Mouse (Mus musculus): Measurements from ENCODE around the gene Rpl11. TPM values are rescaled to one million over a fixed set of nuclear protein-coding genes. Genes with fewer than 3 reads are reported as not detected.
A peak's percentile ranks its signal among the peaks of the same experiment; 100 is the strongest.

Gene Rpl11
- polyA plus RNA-seq, 1 experiment from 2014 or later: 390 TPM

GRCm38 (mm10) chr4:136004107-136004675 is 49.0 kb downstream of the Rpl11 start:
- Histone ChIP-seq H3K27me3 (ENCODE audit: control insufficient read depth, insufficient read depth, low read length) (no peaks in the 10 kb centered on the region), H3K27ac (ENCODE audit: low read depth, low read length) (no peak overlapping the region), H3K4me2 (no peak overlapping the region), H3K9ac (ENCODE audit: low read length) (no peak overlapping the region), H3K4me1 (ENCODE audit: control insufficient read depth, insufficient read depth, low read length) (no peaks in the 10 kb centered on the region), H3K36me3 (ENCODE audit: control insufficient read depth, insufficient read depth, low read length) (peaks cover 36% of the 10 kb centered on the region), H3K9me3 (ENCODE audit: control insufficient read depth, low read length) (no peaks in the 10 kb centered on the region), H3K4me3 (ENCODE audit: low read depth, low read length) (no peak overlapping the region)
- DNase-seq (ENCODE audit: low spot score, missing footprints) (peak; percentile 26), ATAC-seq (ENCODE audit: low FRiP score) (no peak)
- WGBS: 92% methylated on average over 5 of the region's 5 CpGs

GRCm38 (mm10) chr4:135995118-135995517 is 58.1 kb downstream of the Rpl11 start:
- 0 out of 2 replicates have a peak, but pooled peaks cover 3% of the 10 kb centered on the region for H3K36me3 ChIP-seq (ENCODE audit: control insufficient read depth, insufficient read depth, low read length)
- ATAC-seq (ENCODE audit: low FRiP score): no peak
- no peak for DNase-seq (ENCODE audit: low spot score, missing footprints)
- no peaks in the 10 kb centered on the region for H3K27me3 ChIP-seq (ENCODE audit: control insufficient read depth, insufficient read depth, low read length)
- no peak overlapping the region for H3K4me2 ChIP-seq
- H3K9me3 ChIP-seq (ENCODE audit: control insufficient read depth, low read length): peaks cover 4% of the 10 kb centered on the region; the same call in 1 of the 2 replicates
- no peak overlapping the region for H3K9ac ChIP-seq (ENCODE audit: low read length)
- no peak overlapping the region for H3K4me3 ChIP-seq (ENCODE audit: low read depth, low read length)
- H3K4me1 ChIP-seq (ENCODE audit: control insufficient read depth, insufficient read depth, low read length): no peaks in the 10 kb centered on the region
- WGBS: 90% methylated on average over 4 of the region's 4 CpGs
- no peak overlapping the region for H3K27ac ChIP-seq (ENCODE audit: low read depth, low read length)

GRCm38 (mm10) chr4:135993941-135994340 is 59.3 kb downstream of the Rpl11 start:
- ATAC-seq (ENCODE audit: low FRiP score) (no peak), DNase-seq (ENCODE audit: low spot score, missing footprints) (no peak)
- Histone ChIP-seq H3K27me3 (ENCODE audit: control insufficient read depth, insufficient read depth, low read length) (no peaks in the 10 kb centered on the region), H3K27ac (ENCODE audit: low read depth, low read length) (no peak overlapping the region), H3K4me3 (ENCODE audit: low read depth, low read length) (no peak overlapping the region), H3K4me2 (no peak overlapping the region), H3K36me3 (ENCODE audit: control insufficient read depth, insufficient read depth, low read length) (0 out of 2 replicates have a peak, but pooled peaks cover 3% of the 10 kb centered on the region), H3K4me1 (ENCODE audit: control insufficient read depth, insufficient read depth, low read length) (no peaks in the 10 kb centered on the region), H3K9ac (ENCODE audit: low read length) (no peak overlapping the region), H3K9me3 (ENCODE audit: control insufficient read depth, low read length) (peaks cover 4% of the 10 kb centered on the region; the same call in 1 of the 2 replicates)
- 96% methylated on average over 6 of the region's 6 CpGs for WGBS

- peak overlapping the region; percentile 96 for H3K4me3 ChIP-seq (ENCODE audit: low read depth, low read length)
- no peak for ATAC-seq (ENCODE audit: low FRiP score)
- H3K36me3 ChIP-seq (ENCODE audit: control insufficient read depth, insufficient read depth, low read length): peaks cover 7% of the 10 kb centered on the region; the same call in 1 of the 2 replicates
- peak overlapping the region; percentile 64 for H3K4me2 ChIP-seq
- H3K9me3 ChIP-seq (ENCODE audit: control insufficient read depth, low read length): no peaks in the 10 kb centered on the region
- H3K27me3 ChIP-seq (ENCODE audit: control insufficient read depth, insufficient read depth, low read length): no peaks in the 10 kb centered on the region
- peak; percentile 82 for DNase-seq (ENCODE audit: low spot score, missing footprints)
- peaks cover 10% of the 10 kb centered on the region for H3K4me1 ChIP-seq (ENCODE audit: control insufficient read depth, insufficient read depth, low read length)
- peak overlapping the region; percentile 94 for H3K9ac ChIP-seq (ENCODE audit: low read length)
- H3K27ac ChIP-seq (ENCODE audit: low read depth, low read length): no peak overlapping the region; the same call in 1 of the 2 replicates
- 76% methylated on average over 9 of the region's 9 CpGs for whole genome bisulfite sequencing
These were observed 65.5 kb downstream of the Rpl11 start for GRCm38 (mm10) chr4:135987714-135988113.

- peak within 1 kb of the TSS; percentile 96 for H3K4me3 ChIP-seq (ENCODE audit: low read depth, low read length)
- H3K27me3 ChIP-seq (ENCODE audit: control insufficient read depth, insufficient read depth, low read length): no peaks in the 10 kb centered on the region
- DNase-seq (ENCODE audit: low spot score, missing footprints) (peak; percentile 99), ATAC-seq (ENCODE audit: low FRiP score) (peak; percentile 94)
- peak within 1 kb of the TSS; percentile 94 for H3K9ac ChIP-seq (ENCODE audit: low read length)
- peaks cover 10% of the 10 kb centered on the region for H3K4me1 ChIP-seq (ENCODE audit: control insufficient read depth, insufficient read depth, low read length)
- H3K4me2 ChIP-seq: peak within 1 kb of the TSS; percentile 64
- WGBS: under 1% methylated on average over 63 of the region's 81 CpGs
- peaks cover 7% of the 10 kb centered on the region; the same call in 1 of the 2 replicates for H3K36me3 ChIP-seq (ENCODE audit: control insufficient read depth, insufficient read depth, low read length)
- H3K9me3 ChIP-seq (ENCODE audit: control insufficient read depth, low read length): no peaks in the 10 kb centered on the region
- peak within 1 kb of the TSS; percentile 68 for H3K27ac ChIP-seq (ENCODE audit: low read depth, low read length)
These were observed 66.1 kb downstream of the Rpl11 start, which contains the start of gene Pithd1 for GRCm38 (mm10) chr4:135986943-135987710. Gene Pithd1 (minus strand): TSS chr4:135987264.

GRCm38 (mm10) chr4:135986301-135986942 is 66.8 kb downstream of the Rpl11 start:
- H3K36me3 ChIP-seq (ENCODE audit: control insufficient read depth, insufficient read depth, low read length): peaks cover 7% of the 10 kb centered on the region; the same call in 1 of the 2 replicates
- H3K27ac ChIP-seq (ENCODE audit: low read depth, low read length): peak overlapping the region; percentile 41; the same call in 1 of the 2 replicates
- H3K9ac ChIP-seq (ENCODE audit: low read length): peak overlapping the region; percentile 94
- H3K4me2 ChIP-seq: peak overlapping the region; percentile 64
- peak overlapping the region; percentile 96 for H3K4me3 ChIP-seq (ENCODE audit: low read depth, low read length)
- DNase-seq (ENCODE audit: low spot score, missing footprints): peak; percentile 95
- no peaks in the 10 kb centered on the region for H3K27me3 ChIP-seq (ENCODE audit: control insufficient read depth, insufficient read depth, low read length)
- no peak; the same call in 1 of the 2 replicates for ATAC-seq (ENCODE audit: low FRiP score)
- no peaks in the 10 kb centered on the region for H3K9me3 ChIP-seq (ENCODE audit: control insufficient read depth, low read length)
- WGBS: 10% methylated on average over 23 of the region's 23 CpGs
- peaks cover 10% of the 10 kb centered on the region for H3K4me1 ChIP-seq (ENCODE audit: control insufficient read depth, insufficient read depth, low read length)

GRCm38 (mm10) chr4:135985769-135986168 is 67.5 kb downstream of the Rpl11 start:
- Histone ChIP-seq H3K36me3 (ENCODE audit: control insufficient read depth, insufficient read depth, low read length) (peaks cover 7% of the 10 kb centered on the region; the same call in 1 of the 2 replicates), H3K9me3 (ENCODE audit: control insufficient read depth, low read length) (no peaks in the 10 kb centered on the region), H3K4me2 (peak overlapping the region; percentile 64), H3K4me1 (ENCODE audit: control insufficient read depth, insufficient read depth, low read length) (peaks cover 10% of the 10 kb centered on the region), H3K4me3 (ENCODE audit: low read depth, low read length) (peak overlapping the region; percentile 96), H3K27me3 (ENCODE audit: control insufficient read depth, insufficient read depth, low read length) (no peaks in the 10 kb centered on the region), H3K9ac (ENCODE audit: low read length) (peak overlapping the region; percentile 94; the same call in 1 of the 2 replicates), H3K27ac (ENCODE audit: low read depth, low read length) (no peak overlapping the region)
- DNase-seq (ENCODE audit: low spot score, missing footprints) (no peak), ATAC-seq (ENCODE audit: low FRiP score) (no peak)
- 91% methylated on average over 7 of the region's 7 CpGs for WGBS

- Histone ChIP-seq H3K4me1 (ENCODE audit: control insufficient read depth, insufficient read depth, low read length) (peaks cover 10% of the 10 kb centered on the region), H3K9me3 (ENCODE audit: control insufficient read depth, low read length) (no peaks in the 10 kb centered on the region), H3K36me3 (ENCODE audit: control insufficient read depth, insufficient read depth, low read length) (peaks cover 7% of the 10 kb centered on the region; the same call in 1 of the 2 replicates), H3K27me3 (ENCODE audit: control insufficient read depth, insufficient read depth, low read length) (no peaks in the 10 kb centered on the region), H3K27ac (ENCODE audit: low read depth, low read length) (no peak overlapping the region), H3K4me3 (ENCODE audit: low read depth, low read length) (no peak overlapping the region), H3K4me2 (no peak overlapping the region), H3K9ac (ENCODE audit: low read length) (no peak overlapping the region)
- peak; percentile 75 for DNase-seq (ENCODE audit: low spot score, missing footprints)
- no peak for ATAC-seq (ENCODE audit: low FRiP score)
- WGBS: 92% methylated on average over 5 of the region's 5 CpGs
These were observed 68.0 kb downstream of the Rpl11 start for GRCm38 (mm10) chr4:135985193-135985592.
